Mouse (Mus musculus) lung, postnatal 10 days (tissue): ENCODE results near the gene Gpr182.

Experiments
- DNase-seq: peaks from one replicate; pipeline ENCODE4 v3.0.0; 2021

Gene Gpr182

GRCm38 (mm10) chr10:127738151-127738882 lies 13.2 kb downstream of the Gpr182 start:
- peak; percentile 59 for DNase-seq

DNA sequence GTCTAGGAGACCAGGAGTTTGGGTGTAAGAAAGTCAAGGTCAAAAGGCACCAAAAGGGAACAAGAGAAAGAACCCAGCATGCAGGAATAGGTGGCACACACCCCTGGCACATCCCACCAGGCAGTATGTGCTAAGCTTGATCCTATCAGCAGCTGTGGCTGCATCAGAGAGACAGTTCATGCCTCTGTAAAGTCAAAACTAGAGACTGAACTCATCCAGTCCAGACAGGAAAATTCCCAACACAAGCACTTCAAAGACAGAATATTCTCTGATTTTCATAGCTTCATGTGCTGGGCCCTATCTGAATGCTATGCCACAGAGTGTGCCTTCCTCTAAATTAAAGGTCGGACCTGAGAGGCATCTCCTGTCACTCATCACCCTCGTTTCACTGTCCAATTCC lies 14.0 kb downstream of the Gpr182 start:
- DNase-seq = no peak

DNA sequence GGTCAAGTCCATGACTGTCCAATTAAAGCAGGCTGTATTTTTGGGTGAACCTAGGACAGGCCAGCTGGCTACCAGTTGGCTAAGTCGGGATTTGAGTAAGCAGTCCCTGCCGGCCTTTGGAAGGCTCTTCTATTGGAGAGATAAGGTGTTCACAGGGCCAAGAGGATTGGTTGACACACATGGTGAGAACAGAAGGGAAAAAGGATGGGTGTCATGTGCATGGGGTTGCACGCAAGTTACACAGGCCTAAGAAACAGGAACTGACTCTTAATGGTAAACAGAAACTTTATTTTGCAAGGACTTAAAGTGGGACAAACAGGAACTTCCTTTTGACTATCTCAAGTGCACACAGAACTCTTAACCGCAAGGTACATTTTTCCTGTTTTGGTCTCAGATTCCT lies 14.6 kb downstream of the Gpr182 start:
- no peak for DNase-seq

DNA sequence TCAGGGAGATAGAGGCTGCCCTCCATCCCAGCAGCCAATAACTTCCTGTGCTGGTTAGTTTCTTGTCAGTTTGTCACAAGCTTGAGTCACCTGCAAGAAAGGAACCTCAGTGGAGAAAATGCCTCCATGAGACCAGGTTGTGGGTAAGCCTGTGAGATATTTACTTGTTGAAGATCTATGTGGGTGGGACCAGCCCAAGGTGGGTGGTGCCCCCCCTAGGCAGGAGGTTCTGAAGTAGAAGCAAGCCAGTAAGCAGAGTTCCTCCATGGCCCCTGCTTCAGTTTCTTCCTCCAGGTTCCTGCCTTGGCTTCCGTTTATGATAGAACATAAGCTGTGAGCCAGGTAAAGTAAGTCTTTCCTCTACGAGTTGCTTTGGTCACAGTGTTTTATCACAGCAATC lies 15.3 kb downstream of the Gpr182 start:
- DNase-seq = no peak

DNA sequence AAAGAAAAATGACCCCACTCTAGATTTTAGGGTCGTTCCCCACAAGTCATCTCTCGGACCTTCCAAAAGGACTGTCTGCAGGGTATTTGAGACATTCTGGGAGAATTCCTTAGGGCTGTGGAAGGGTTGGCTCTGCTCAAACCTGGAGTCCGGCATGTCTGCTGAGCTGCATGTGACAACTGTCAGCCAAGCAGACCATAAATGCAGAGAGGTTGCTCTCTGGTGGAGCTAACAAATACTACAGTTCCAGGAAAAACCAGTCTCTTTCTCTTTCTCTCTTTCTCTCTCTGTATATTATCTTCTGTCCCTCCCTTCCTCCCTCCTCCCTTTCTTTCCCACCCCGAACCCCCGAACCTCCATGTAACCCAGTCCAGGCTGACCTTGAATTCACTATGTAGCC lies 17.1 kb downstream of the Gpr182 start:
- DNase-seq = peak; percentile 55

GRCm38 (mm10) chr10:127731397-127731796 lies 20.1 kb downstream of the Gpr182 start:
- DNase-seq = no peak

DNA sequence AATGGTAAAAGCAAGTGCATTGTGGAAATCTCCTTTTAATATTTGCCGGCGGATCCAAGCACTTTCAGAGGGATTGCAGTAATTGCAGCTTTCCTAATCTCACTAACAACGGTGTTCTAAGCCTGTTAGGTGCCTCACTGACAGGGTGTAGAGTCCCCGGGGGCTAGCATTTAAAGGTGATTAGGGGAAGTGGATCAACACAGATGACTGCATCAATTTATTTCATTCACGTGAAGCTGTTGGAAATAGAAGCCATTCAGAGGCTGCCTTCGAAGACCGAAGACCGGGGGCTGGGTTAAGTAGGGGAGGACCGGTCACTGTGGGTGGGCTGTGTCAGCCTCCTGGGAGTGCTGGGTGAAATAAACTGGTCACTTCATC lies 20.6 kb downstream of the Gpr182 start:
- DNase-seq = no peak

GRCm38 (mm10) chr10:127730285-127730932 lies 21.1 kb downstream of the Gpr182 start:
- DNase-seq = no peak

DNA sequence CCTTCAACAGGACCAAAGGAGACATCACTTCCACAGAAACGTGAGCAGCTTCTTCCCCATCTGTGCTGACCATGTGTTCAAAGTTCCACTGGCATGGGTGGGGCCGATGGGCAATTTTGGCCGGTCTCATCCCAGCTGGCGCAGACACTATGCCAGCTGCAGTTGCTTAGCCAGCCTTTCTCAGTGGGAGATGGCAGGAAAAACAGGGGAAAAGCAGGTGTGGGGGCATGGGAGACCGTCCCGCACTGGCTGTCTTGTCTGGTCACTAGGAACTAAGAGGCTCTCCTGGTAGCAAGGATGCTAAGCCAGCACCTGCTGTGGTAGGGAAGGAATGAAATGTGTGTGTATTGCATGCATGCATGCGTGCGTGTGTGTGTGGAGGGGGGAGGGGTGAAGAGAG lies 23.1 kb downstream of the Gpr182 start:
- no peak for DNase-seq

GRCm38 (mm10) chr10:127725136-127725535 lies 26.4 kb downstream of the Gpr182 start:
- no peak for DNase-seq

DNA sequence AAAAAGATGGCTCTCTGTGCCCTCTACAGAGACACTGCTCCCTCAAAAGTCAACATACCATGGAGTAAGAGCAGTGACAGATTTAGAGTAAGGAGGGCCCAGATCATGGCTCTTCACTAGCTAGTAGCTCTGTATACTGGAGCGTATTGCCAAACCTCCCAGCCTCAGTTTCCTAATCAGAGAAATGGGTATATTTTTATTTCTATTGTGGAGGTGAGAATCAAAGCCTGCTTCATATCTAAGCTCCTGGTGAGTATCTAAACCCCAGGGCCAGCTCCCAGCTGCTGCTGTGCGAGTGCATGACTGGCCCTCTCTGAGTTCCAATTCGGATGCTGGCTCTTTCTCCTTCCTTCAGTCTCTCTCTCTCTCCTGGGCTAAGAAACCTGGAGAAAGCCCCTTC lies 27.4 kb downstream of the Gpr182 start, which contains the start of gene Tac2:
Tac2 (plus strand) TSS at position 301 of the 400 bp plus-strand sequence.
- no peak for DNase-seq

GRCm38 (mm10) chr10:127721671-127722418 lies 29.7 kb downstream of the Gpr182 start:
- no peak for DNase-seq

DNA sequence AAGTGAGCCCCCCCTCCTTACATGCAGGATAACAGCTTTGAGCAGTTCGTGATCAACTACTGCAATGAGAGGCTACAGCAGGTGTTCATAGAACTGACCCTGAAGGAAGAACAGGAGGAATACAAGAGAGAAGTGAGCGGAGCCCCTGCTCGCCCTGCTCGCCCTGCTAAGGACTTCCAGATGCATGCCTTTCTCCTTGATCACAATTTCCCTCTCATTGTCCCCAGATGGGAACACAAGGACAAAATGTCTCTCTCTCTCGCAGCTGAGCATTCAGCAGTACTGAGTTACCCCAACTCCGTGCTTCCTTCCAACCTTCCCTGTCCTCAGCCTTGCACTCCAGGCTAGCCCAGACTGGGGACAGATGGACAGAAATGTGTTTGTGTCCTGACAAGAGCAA lies 38.8 kb downstream of the Gpr182 start:
- DNase-seq = no peak

- DNase-seq = no peak
These were observed 41.2 kb downstream of the Gpr182 start for GRCm38 (mm10) chr10:127710331-127710730.

GRCm38 (mm10) chr10:127708850-127709370 lies 42.6 kb downstream of the Gpr182 start:
- DNase-seq = no peak

DNA sequence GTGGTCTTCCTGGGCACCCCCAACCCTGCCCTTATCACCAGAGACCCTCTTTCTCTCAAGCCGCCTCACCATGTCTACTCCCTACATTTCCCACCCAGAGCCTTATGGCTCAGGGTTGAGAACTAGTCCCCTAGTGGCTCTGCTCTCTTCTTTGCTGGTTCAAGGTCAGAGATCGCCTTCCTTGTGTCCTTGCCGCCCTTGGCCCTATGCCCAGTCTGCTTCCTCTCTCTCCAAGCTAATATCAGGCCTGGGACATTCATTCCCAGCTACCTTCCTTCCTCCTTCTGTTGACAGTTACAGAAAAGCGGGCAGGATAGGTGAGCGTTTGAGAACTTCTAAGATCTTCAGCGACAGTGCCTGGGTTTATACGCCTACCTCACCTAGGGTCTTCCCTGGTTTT lies 43.8 kb downstream of the Gpr182 start:
- DNase-seq = peak; percentile 60

DNA sequence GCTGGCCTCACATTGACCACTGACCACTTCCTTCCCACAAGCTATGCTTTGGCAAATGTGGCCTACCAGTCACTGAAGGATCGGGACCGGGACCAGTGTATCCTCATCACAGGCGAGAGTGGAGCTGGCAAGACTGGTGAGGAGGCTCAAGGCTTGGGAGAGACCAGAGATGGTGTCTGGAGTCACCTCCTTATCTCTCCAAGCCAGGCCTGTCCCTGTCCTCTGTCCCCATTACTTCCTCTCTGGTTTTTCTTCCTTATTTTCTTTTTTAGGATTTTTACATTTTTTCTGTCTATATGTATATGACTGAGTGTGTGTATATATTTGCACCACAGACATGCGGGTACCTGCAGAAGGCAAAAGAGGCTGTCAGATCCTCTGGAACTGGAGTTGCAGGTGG lies 45.7 kb downstream of the Gpr182 start:
- DNase-seq = no peak

DNA sequence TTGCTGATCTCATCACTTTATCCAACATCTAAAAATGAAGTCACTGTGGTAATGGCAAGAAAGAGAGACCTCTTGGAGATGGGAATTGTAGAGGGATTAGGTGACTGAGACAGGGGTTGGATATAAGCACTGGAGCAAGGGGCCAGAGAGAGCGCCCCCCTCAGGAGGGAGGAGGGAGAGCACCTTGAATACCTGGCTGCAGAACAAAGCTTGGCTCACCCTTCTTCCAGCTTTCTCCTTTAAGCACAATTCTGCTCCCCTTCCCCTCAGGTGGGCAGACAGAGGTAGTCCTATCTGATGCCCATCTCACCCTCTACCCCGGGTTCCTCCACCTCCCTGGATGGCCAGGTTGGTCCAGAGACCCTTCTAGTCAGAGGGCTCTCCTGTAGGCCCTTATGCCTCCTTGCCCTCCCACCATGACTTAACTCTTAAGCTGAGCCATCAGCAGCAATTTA lies 46.7 kb downstream of the Gpr182 start, which contains the start of gene Myo1a:
Myo1a (plus strand) TSS at position 405 of the 455 bp plus-strand sequence.
- no peak for DNase-seq

GRCm38 (mm10) chr10:127704293-127704692 lies 47.2 kb downstream of the Gpr182 start:
- DNase-seq = no peak

GRCm38 (mm10) chr10:127703299-127703698 lies 48.2 kb downstream of the Gpr182 start:
- DNase-seq = no peak

- no peak for DNase-seq
These were observed 52.6 kb downstream of the Gpr182 start for GRCm38 (mm10) chr10:127698966-127699365.
